Mouse (Mus musculus) embryonic facial prominence, embryonic 14.5 days (tissue): ENCODE data around the gene Trpc6. TPM values are rescaled to one million over a fixed set of nuclear protein-coding genes. Genes with fewer than 3 reads are reported as not detected.

Experiments
- ATAC-seq: fragments of 200-750 bp; cut with Nextera tagmentation; 2 replicates; pipeline ENCODE4 v1.8.0; 2017; ENCODE audit warnings: low read depth, moderate number of reproducible peaks, moderate TSS enrichment
- DNase-seq: peaks from one replicate; pipeline ENCODE4 v3.0.0-alpha.2; 2015; ENCODE audit warnings: low spot score
- H3K27ac ChIP-seq: fragments of 300-500 bp; sonication (generic); replicated peaks from 2 replicates; pipeline ENCODE4 v1.5.1; 2014; ENCODE audit warnings: low read depth, mild to moderate bottlenecking, low read length, moderate library complexity
- H3K27me3 ChIP-seq: fragments of 300-500 bp; sonication (generic); replicated peaks from 2 replicates; pipeline ENCODE4 v1.6.1; 2014; ENCODE audit warnings: low read length; ENCODE audit not compliant: control insufficient read depth, insufficient read depth
- H3K36me3 ChIP-seq: fragments of 300-500 bp; sonication (generic); 2 replicates; pipeline ENCODE4 v1.6.1; 2014; ENCODE audit warnings: low read length, mixed read lengths; ENCODE audit not compliant: control insufficient read depth, insufficient read depth
- H3K4me1 ChIP-seq: fragments of 300-500 bp; sonication (generic); 2 replicates; pipeline ENCODE4 v1.6.1; 2014; ENCODE audit warnings: antibody characterized with exemption, low read length; ENCODE audit not compliant: control insufficient read depth, insufficient read depth
- H3K4me2 ChIP-seq: fragments of 300-500 bp; sonication (generic); 2 replicates; pipeline ENCODE4 v1.6.1; 2014; ENCODE audit warnings: low read depth, mild to moderate bottlenecking, low read length, moderate library complexity, mixed read lengths
- H3K4me3 ChIP-seq: fragments of 300-500 bp; sonication (generic); 2 replicates; pipeline ENCODE4 v1.5.1; 2014; ENCODE audit warnings: low read depth, mild to moderate bottlenecking, low read length
- H3K9ac ChIP-seq: fragments of 300-500 bp; sonication (generic); 2 replicates; pipeline ENCODE4 v1.6.1; 2014; ENCODE audit warnings: low read depth, mild to moderate bottlenecking, low read length, moderate library complexity, mixed read lengths
- H3K9me3 ChIP-seq: fragments of 300-500 bp; sonication (generic); 2 replicates; pipeline ENCODE4 v1.6.1; 2016; ENCODE audit warnings: low read length; ENCODE audit not compliant: control insufficient read depth
- WGBS: fragments of 180-500 bp; shearing (Covaris S2); extraction: QIAGEN DNeasy Blood & Tissue Kit; methylation state at CpG from one replicate; pipeline ENCODE4 v1.1.7; 2014; 5-methylcytosine and 5-hydroxymethylcytosine counted together
- polyA plus RNA-seq: library from polyadenylated mRNA; unstranded; fragments of >200 nt; fragmentation: Nextera tagmentation; extraction: Ambion mirVana; gene quantifications from 2 replicates; pipeline ENCODE4 v1.2.1, GENCODE M21; 2014

The Trpc6 gene
- 0.88 and 0.89 TPM in 2 replicates for polyA plus RNA-seq

DNA sequence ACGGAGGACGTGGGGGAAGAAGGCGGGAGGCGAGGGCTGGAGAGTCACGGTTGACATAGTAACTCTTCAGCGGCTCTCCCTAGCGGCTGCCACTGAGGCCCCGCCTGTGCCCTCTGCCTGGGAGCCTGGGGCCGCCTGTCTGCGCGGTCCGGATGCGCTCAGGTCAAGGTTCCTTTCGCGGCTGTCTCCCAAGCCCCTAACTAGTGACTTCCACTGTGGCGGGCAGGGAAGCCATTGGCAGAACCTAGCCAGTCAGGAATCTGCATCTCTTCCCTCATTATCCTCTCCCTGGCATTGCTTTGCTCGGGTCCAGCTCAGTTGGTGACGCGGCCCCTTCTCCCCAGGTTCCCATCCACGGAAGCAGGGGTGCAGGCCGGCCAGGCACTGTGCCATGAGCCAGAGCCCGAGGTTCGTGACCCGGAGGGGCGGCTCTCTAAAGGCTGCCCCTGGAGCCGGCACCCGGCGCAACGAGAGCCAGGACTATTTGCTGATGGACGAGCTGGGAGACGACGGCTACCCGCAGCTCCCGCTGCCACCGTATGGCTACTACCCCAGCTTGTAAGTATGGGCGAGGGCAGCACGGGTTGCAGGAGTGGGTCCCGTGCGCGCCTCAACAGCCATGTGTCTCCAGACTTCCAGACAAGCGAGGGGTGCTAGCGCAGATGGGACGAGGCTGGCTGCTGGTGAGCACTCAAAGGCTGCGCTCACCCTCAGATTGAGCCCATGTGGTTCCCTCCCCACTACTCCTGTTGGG lies at the start of gene Trpc6:
Gene Trpc6 (plus strand): TSS at position 102 of the 754 bp plus-strand sequence.
- Histone ChIP-seq H3K4me3 (peak within 1 kb of the TSS; percentile 48), H3K9ac (peak within 1 kb of the TSS; percentile 62), H3K36me3 (no peaks in the 10 kb centered on the region), H3K4me1 (no peaks in the 10 kb centered on the region), H3K9me3 (no peaks in the 10 kb centered on the region), H3K27me3 (peaks cover 25% of the 10 kb centered on the region), H3K27ac (no peak within 1 kb of the TSS), H3K4me2 (peak within 1 kb of the TSS; percentile 92)
- 1% methylated on average over 30 of the region's 44 CpGs for WGBS
- DNase-seq (peak; percentile 27), ATAC-seq (peak; percentile 87)

- DNase-seq (no peak), ATAC-seq (no peak)
- H3K4me3 ChIP-seq: no peak overlapping the region
- no peak overlapping the region for H3K4me2 ChIP-seq
- no peak overlapping the region for H3K9ac ChIP-seq
- H3K27ac ChIP-seq: no peak overlapping the region
- no peaks in the 10 kb centered on the region for H3K4me1 ChIP-seq
- H3K9me3 ChIP-seq: no peaks in the 10 kb centered on the region
- no peaks in the 10 kb centered on the region for H3K27me3 ChIP-seq
- H3K36me3 ChIP-seq: no peaks in the 10 kb centered on the region
Observed at GRCm38 (mm10) chr9:8520911-8521310, 23.0 kb upstream of the Trpc6 start.

DNA sequence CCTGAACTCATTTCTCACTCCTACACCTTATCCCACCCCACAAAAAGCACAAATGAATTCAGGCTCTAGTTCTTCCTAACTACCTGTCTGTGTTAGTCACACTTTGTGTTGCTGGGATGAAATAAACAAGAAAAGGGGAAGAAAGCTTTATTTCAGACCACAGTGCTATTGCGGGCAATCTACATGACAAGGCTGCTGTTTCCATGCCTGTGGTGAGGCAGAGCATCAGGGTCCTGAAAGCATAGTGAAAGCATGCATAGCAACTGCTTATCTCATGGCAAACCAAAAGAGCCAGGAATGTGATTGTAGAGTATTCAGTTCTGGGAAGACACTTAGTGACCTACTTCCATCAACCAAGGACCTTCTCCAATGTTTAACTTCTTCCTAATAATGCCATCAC lies 10.3 kb upstream of the Trpc6 start:
- H3K4me1 ChIP-seq: no peaks in the 10 kb centered on the region
- no peaks in the 10 kb centered on the region for H3K36me3 ChIP-seq
- H3K27me3 ChIP-seq: no peaks in the 10 kb centered on the region
- ATAC-seq: no peak
- DNase-seq: no peak
- no peak overlapping the region for H3K9ac ChIP-seq
- no peak overlapping the region for H3K27ac ChIP-seq
- no peaks in the 10 kb centered on the region for H3K9me3 ChIP-seq
- no peak overlapping the region for H3K4me2 ChIP-seq
- no peak overlapping the region for H3K4me3 ChIP-seq
- 96% methylated on average over 1 of the region's 1 CpGs for WGBS

- H3K4me1 ChIP-seq: no peaks in the 10 kb centered on the region
- no peak overlapping the region for H3K4me2 ChIP-seq
- no peak overlapping the region for H3K4me3 ChIP-seq
- WGBS: 70% methylated on average over 2 of the region's 2 CpGs
- no peak overlapping the region for H3K27ac ChIP-seq
- no peaks in the 10 kb centered on the region for H3K9me3 ChIP-seq
- H3K36me3 ChIP-seq: no peaks in the 10 kb centered on the region
- DNase-seq (no peak), ATAC-seq (no peak)
- no peak overlapping the region for H3K9ac ChIP-seq
- peaks cover 25% of the 10 kb centered on the region for H3K27me3 ChIP-seq
Observed at GRCm38 (mm10) chr9:8545236-8545635, 1.3 kb downstream of the Trpc6 start.

DNA sequence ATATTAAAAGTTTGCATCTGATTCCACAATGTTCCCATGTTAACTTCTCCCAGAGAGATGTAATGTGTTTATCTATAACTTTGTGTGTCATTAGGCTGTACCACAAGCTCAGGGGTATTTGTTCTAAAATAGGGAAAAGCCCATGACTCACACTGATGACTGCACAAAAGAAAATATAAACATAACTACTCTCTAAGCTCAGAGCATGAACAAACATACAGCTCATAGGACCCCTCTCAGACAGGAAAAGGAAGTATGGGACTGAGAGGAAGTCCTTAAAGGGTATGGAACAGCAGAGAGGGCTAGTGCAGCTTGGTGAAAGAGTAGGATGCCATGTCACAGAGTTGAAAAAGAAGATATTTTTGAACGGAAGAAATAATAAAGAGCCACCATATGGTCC lies 14.6 kb downstream of the Trpc6 start:
- no peaks in the 10 kb centered on the region for H3K4me1 ChIP-seq
- no peak overlapping the region for H3K9ac ChIP-seq
- H3K9me3 ChIP-seq: no peaks in the 10 kb centered on the region
- DNase-seq: peak; percentile 5
- H3K27ac ChIP-seq: no peak overlapping the region
- no peak overlapping the region for H3K4me3 ChIP-seq
- no peaks in the 10 kb centered on the region for H3K27me3 ChIP-seq
- 46% methylated on average over 1 of the region's 1 CpGs for WGBS
- H3K4me2 ChIP-seq: no peak overlapping the region
- H3K36me3 ChIP-seq: no peaks in the 10 kb centered on the region
- ATAC-seq: no peak

GRCm38 (mm10) chr9:8592618-8593017 lies 48.7 kb downstream of the Trpc6 start:
- DNase-seq (no peak), ATAC-seq (no peak)
- 46% methylated on average over 6 of the region's 6 CpGs for WGBS
- H3K9ac ChIP-seq: no peak overlapping the region
- H3K27me3 ChIP-seq: no peaks in the 10 kb centered on the region
- no peaks in the 10 kb centered on the region for H3K36me3 ChIP-seq
- no peak overlapping the region for H3K4me2 ChIP-seq
- H3K4me1 ChIP-seq: no peaks in the 10 kb centered on the region
- no peak overlapping the region for H3K27ac ChIP-seq
- H3K4me3 ChIP-seq: no peak overlapping the region
- H3K9me3 ChIP-seq: no peaks in the 10 kb centered on the region

- Histone ChIP-seq H3K36me3 (no peaks in the 10 kb centered on the region), H3K27ac (no peak overlapping the region), H3K4me3 (no peak overlapping the region), H3K4me1 (no peaks in the 10 kb centered on the region), H3K9ac (no peak overlapping the region), H3K27me3 (no peaks in the 10 kb centered on the region), H3K9me3 (no peaks in the 10 kb centered on the region), H3K4me2 (no peak overlapping the region)
- no peak for DNase-seq
- no peak for ATAC-seq
- WGBS: 24% methylated on average over 1 of the region's 1 CpGs
Observed at GRCm38 (mm10) chr9:8597089-8597488, 53.1 kb downstream of the Trpc6 start.

DNA sequence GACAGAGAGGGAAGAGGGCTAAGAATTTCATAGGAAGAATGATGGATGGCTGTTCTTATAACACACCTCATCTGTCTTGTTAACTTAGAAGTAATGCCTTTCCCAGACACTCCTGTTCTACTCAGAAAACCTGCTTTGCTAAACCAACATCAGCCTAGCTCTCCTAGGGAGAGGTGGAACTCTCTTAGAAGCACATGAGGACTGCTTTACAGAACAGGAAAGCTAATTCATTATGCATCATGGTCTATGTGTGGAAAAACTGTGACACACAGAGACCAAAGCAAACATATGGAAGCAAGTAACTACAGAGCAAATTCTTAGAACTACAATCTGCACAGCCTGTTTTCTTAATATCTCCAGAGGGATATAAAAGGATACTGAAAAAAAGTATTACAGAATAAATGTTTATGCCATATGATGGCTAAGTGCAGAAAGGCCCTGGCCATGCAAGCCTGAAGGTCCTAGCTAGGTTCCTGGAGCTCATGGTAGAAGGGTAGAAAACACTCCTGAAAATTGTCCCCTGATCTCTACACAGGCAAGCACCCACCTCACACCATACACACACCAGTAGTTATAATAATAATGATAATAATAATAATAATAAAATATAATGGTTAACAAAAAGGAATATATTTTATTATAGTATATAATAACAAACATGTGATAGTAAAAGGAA lies 63.0 kb downstream of the Trpc6 start:
- Histone ChIP-seq H3K4me1 (no peaks in the 10 kb centered on the region), H3K9ac (no peak overlapping the region), H3K27me3 (no peaks in the 10 kb centered on the region), H3K36me3 (no peaks in the 10 kb centered on the region), H3K9me3 (no peaks in the 10 kb centered on the region), H3K4me2 (no peak overlapping the region), H3K4me3 (no peak overlapping the region), H3K27ac (no peak overlapping the region)
- DNase-seq (peak; percentile 5), ATAC-seq (no peak)

DNA sequence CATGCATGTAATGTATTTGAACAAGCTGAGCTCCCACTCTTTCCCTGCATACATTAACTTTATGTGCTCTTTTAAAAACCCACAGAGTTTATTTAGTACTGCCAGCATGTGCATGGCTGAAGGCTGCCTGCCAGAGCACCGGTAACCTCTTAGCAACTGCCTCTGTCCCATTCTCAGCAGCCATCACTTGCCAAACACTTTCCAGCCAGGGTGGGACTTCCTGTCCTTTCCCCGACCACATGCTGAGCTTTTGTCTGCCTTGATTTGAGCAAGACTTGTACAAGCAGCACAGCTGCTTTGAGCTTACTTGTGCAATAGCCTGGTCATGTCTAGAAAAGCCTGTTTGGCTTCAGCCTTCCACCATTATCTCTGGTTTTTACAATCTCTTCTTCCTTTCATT lies 90.4 kb downstream of the Trpc6 start:
- H3K36me3 ChIP-seq: no peaks in the 10 kb centered on the region
- DNase-seq: peak; percentile 79
- 36% methylated on average over 2 of the region's 2 CpGs for WGBS
- no peak for ATAC-seq
- H3K4me2 ChIP-seq: no peak overlapping the region
- no peak overlapping the region for H3K9ac ChIP-seq
- H3K27me3 ChIP-seq: no peaks in the 10 kb centered on the region
- no peaks in the 10 kb centered on the region for H3K9me3 ChIP-seq
- peak overlapping the region; percentile 44 for H3K27ac ChIP-seq
- no peak overlapping the region for H3K4me3 ChIP-seq
- H3K4me1 ChIP-seq: no peaks in the 10 kb centered on the region
